Mouse (Mus musculus): ENCODE measurements around the gene Mt1.
"Not testable (repeated sequence)": the region's sequence is repeated elsewhere in the genome, so short reads cannot be mapped to it uniquely, and the experiment has no call there.

- not testable (repeated sequence) for TF ChIP-seq POLR2A (IDR thresholded peaks at IDR 0.05; ENCODE audit: control insufficient read depth, low read depth, low read length); CTCF (IDR thresholded peaks at IDR 0.05; ENCODE audit: control insufficient read depth, insufficient read depth, insufficient replicate concordance, low read depth, low read length)
These were observed 13.1 kb upstream of the Mt1 start for GRCm38 (mm10) chr8:94165772-94166171.
